Mouse (Mus musculus) small intestine, adult 2 months (tissue): ENCODE measurements around the gene 9930021J03Rik.

Source experiments
- CTCF ChIP-seq: fragments of 200-500 bp; IDR thresholded peaks from 2 replicates; pipeline ENCODE4 v1.5.1; 2012; ENCODE audit warnings: low read depth, mild to moderate bottlenecking, control low read depth, inconsistent platforms, low read length, moderate library complexity, mixed read lengths; ENCODE audit not compliant: insufficient replicate concordance, insufficient read length; ENCODE audit errors: extremely low read depth
- POLR2A ChIP-seq: fragments of 200-500 bp; IDR thresholded peaks from 2 replicates; pipeline ENCODE4 v1.6.1; 2012; ENCODE audit warnings: low read depth, mild to moderate bottlenecking, control low read depth, inconsistent platforms, low read length, moderate library complexity

DNA sequence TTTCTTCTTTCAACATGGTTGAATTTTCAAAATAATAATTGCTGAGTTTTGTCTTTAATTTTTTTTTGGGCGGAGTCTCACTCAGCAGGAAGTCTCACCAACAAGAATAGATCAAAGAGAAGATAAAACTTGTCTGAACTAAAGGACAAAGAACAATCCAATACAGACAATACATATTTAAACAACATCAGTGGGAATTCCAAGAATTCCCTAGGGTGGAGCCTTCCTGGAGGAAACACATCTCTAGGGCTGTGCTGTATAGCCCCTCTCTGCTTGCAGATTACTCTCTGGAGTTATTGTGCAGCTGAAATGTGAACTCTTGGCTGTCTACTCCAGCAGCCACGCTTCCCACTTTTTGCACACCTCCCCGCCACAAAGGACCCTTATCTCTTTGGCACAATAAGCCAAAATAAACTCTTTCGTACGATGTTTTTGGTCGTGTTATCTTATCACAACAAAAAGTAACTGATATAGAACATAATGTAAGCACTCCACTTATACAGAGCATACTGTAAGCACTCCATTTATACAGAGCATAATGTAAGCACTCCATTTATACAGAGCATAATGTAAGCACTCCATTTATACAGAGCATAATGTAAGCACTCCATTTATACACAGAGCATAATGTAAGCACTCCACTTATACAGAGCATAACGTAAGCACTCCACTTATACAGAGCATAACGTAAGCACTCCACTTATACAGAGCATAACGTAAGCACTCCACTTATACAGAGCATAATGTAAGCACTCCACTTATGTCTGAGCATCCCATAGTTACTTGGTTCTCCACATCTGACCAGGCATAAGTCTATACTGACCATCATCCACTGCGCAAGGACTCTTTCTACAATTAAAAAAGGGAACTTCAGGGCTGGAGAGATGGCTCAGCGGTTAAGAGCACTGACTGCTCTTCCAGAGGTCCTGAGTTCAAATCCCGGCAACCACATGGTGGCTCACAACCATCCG lies 125.3 kb downstream of the 9930021J03Rik start:
- no peak for TF ChIP-seq CTCF
- TF ChIP-seq POLR2A = no peak
